Mouse (Mus musculus): ENCODE measurements around the gene Dcxr. TPM values are rescaled to one million over a fixed set of nuclear protein-coding genes. Genes with fewer than 3 reads are reported as not detected.

Gene Dcxr
- polyA plus RNA-seq, 1 experiment from 2014 or later = 13.7 TPM

- H3K4me3 ChIP-seq (ENCODE audit: low read depth, low read length) = no peak overlapping the region
- DNase-seq (ENCODE audit: low spot score) = no peak
- no peak overlapping the region for H3K27ac ChIP-seq (ENCODE audit: low read depth, low read length)
- peaks cover 37% of the 10 kb centered on the region for H3K36me3 ChIP-seq (ENCODE audit: control insufficient read depth, insufficient read depth, low read length)
- H3K9ac ChIP-seq (ENCODE audit: low read length) = no peak overlapping the region; the same call in 1 of the 2 replicates
- no peaks in the 10 kb centered on the region for H3K9me3 ChIP-seq (replicated peaks; ENCODE audit: control insufficient read depth, low read length)
- no peak overlapping the region for H3K4me2 ChIP-seq (ENCODE audit: low read length)
- ATAC-seq = no peak
- no peaks in the 10 kb centered on the region for H3K27me3 ChIP-seq (replicated peaks; ENCODE audit: control insufficient read depth, insufficient read depth, low read length)
- peaks cover 8% of the 10 kb centered on the region; the same call in 1 of the 2 replicates for H3K4me1 ChIP-seq (ENCODE audit: control insufficient read depth, insufficient read depth, low read length)
- 19% methylated on average over 8 of the region's 8 CpGs for WGBS
Measured at GRCm38 (mm10) chr11:120704486-120705325, 22.4 kb downstream of the Dcxr start.

DNA sequence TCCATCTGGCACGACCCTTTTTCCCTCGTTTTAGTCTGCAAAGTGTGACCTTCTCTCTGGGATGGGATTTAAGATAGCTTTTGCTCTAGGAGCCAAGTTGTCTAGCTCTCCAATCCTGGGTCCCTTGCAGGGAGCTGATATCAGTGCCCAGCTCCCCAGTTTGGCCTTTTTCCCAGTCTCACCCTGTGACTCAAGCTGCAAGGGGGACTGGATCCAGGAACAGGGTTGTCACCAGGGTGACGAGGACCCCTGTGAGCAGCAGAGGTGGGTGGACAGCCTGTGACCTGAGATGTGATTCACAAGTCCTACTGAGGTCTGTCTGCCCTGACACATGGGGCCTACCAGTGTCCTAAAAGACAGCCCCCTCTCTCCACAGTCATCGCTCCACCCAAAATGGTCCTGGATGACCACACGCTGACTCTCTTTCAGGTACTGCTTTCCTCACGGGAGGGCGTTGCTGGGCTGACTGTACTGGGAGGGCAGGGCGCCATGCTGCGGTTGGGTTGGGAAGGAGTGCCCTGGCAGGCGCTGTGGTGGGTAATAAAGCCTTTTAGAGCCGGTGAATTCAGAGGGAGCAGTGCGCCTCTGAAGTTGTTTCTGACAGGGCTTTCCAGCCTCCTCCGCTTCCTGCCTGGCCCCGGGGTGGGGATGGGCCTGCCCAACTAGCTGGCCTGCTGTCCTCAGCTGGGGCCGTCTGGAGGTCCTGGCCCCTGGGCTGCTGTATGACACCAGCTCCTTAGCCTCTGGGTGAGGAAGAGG lies 23.2 kb downstream of the Dcxr start:
- Histone ChIP-seq H3K27ac (ENCODE audit: low read depth, low read length) (no peak overlapping the region), H3K36me3 (ENCODE audit: control insufficient read depth, insufficient read depth, low read length) (peaks cover 38% of the 10 kb centered on the region), H3K4me2 (ENCODE audit: low read length) (no peak overlapping the region), H3K9ac (ENCODE audit: low read length) (no peak overlapping the region; the same call in 1 of the 2 replicates), H3K4me3 (ENCODE audit: low read depth, low read length) (no peak overlapping the region), H3K27me3 (replicated peaks; ENCODE audit: control insufficient read depth, insufficient read depth, low read length) (no peaks in the 10 kb centered on the region), H3K9me3 (replicated peaks; ENCODE audit: control insufficient read depth, low read length) (no peaks in the 10 kb centered on the region), H3K4me1 (ENCODE audit: control insufficient read depth, insufficient read depth, low read length) (peaks cover 8% of the 10 kb centered on the region; the same call in 1 of the 2 replicates)
- ATAC-seq (no peak), DNase-seq (ENCODE audit: low spot score) (no peak)
- WGBS = 43% methylated on average over 15 of the region's 15 CpGs

DNA sequence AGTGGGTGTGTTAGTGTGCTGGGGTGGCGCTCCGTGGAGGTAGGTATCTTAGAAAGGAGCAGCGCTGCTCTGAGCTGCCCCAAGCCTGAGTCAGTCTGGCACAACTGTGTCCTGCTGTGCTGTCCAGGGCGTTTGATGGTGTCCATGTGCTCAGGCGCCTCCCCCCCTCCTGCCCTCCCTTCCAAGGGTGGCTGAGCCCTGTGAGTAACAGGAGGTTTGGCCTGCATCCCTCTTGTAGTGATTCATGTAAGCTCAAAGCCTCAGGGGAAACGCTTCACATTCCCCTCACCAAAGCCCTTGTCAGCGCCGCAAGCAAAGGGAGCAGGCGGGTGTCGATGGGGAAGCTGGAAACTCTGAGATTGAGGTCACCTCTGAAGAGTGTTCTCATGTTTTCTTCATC lies 29.3 kb downstream of the Dcxr start:
- DNase-seq (ENCODE audit: low spot score) (no peak), ATAC-seq (no peak)
- H3K4me2 ChIP-seq (ENCODE audit: low read length) = no peak overlapping the region
- H3K4me1 ChIP-seq (ENCODE audit: control insufficient read depth, insufficient read depth, low read length) = no peaks in the 10 kb centered on the region
- no peaks in the 10 kb centered on the region for H3K9me3 ChIP-seq (replicated peaks; ENCODE audit: control insufficient read depth, low read length)
- no peaks in the 10 kb centered on the region for H3K27me3 ChIP-seq (replicated peaks; ENCODE audit: control insufficient read depth, insufficient read depth, low read length)
- H3K36me3 ChIP-seq (ENCODE audit: control insufficient read depth, insufficient read depth, low read length) = peaks cover 45% of the 10 kb centered on the region
- no peak overlapping the region for H3K27ac ChIP-seq (ENCODE audit: low read depth, low read length)
- no peak overlapping the region for H3K4me3 ChIP-seq (ENCODE audit: low read depth, low read length)
- WGBS = 67% methylated on average over 10 of the region's 10 CpGs
- no peak overlapping the region for H3K9ac ChIP-seq (ENCODE audit: low read length)

DNA sequence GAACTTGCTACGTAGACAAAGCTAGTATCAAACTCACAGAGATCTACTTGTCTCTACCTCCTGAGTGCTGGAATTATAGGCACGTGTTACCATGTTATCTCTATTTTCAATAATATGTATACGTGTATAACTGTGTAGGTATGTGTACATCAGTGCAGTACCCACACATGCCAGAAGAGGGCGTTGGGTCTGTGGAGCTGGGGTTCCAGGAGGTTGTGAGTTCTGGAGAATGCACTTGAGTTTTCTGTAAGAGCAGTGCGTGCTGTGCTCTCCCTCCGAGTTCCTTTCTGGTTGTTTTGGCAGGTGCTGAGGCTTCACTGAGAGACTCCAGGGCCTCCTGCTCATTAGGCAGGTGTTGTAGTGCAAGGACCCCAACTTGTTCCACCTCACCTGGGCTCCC lies 30.5 kb downstream of the Dcxr start:
- no peak overlapping the region for H3K4me2 ChIP-seq (ENCODE audit: low read length)
- DNase-seq (ENCODE audit: low spot score) (no peak), ATAC-seq (no peak)
- H3K9ac ChIP-seq (ENCODE audit: low read length) = no peak overlapping the region
- no peak overlapping the region for H3K27ac ChIP-seq (ENCODE audit: low read depth, low read length)
- WGBS = 90% methylated on average over 6 of the region's 6 CpGs
- no peaks in the 10 kb centered on the region for H3K27me3 ChIP-seq (replicated peaks; ENCODE audit: control insufficient read depth, insufficient read depth, low read length)
- peaks cover 36% of the 10 kb centered on the region for H3K36me3 ChIP-seq (ENCODE audit: control insufficient read depth, insufficient read depth, low read length)
- no peaks in the 10 kb centered on the region for H3K9me3 ChIP-seq (replicated peaks; ENCODE audit: control insufficient read depth, low read length)
- H3K4me1 ChIP-seq (ENCODE audit: control insufficient read depth, insufficient read depth, low read length) = no peaks in the 10 kb centered on the region
- no peak overlapping the region for H3K4me3 ChIP-seq (ENCODE audit: low read depth, low read length)

GRCm38 (mm10) chr11:120695641-120696040 lies 31.4 kb downstream of the Dcxr start:
- ATAC-seq = no peak
- Histone ChIP-seq H3K9ac (ENCODE audit: low read length) (no peak overlapping the region), H3K4me3 (ENCODE audit: low read depth, low read length) (no peak overlapping the region)

GRCm38 (mm10) chr11:120695184-120695583 lies 31.9 kb downstream of the Dcxr start:
- H3K4me3 ChIP-seq (ENCODE audit: low read depth, low read length) = no peak overlapping the region
- no peaks in the 10 kb centered on the region for H3K9me3 ChIP-seq (replicated peaks; ENCODE audit: control insufficient read depth, low read length)
- H3K27ac ChIP-seq (ENCODE audit: low read depth, low read length) = no peak overlapping the region
- H3K9ac ChIP-seq (ENCODE audit: low read length) = no peak overlapping the region
- peak; percentile 59 for DNase-seq (ENCODE audit: low spot score)
- H3K36me3 ChIP-seq (ENCODE audit: control insufficient read depth, insufficient read depth, low read length) = peaks cover 30% of the 10 kb centered on the region
- no peaks in the 10 kb centered on the region for H3K4me1 ChIP-seq (ENCODE audit: control insufficient read depth, insufficient read depth, low read length)
- H3K4me2 ChIP-seq (ENCODE audit: low read length) = no peak overlapping the region
- WGBS = 25% methylated on average over 4 of the region's 4 CpGs
- peak; percentile 68; the same call in 1 of the 2 replicates for ATAC-seq
- no peaks in the 10 kb centered on the region for H3K27me3 ChIP-seq (replicated peaks; ENCODE audit: control insufficient read depth, insufficient read depth, low read length)

More at GRCm38 (mm10) chr11:120695641-120696040, 31.4 kb downstream of the Dcxr start:
- peaks cover 30% of the 10 kb centered on the region for H3K36me3 ChIP-seq (ENCODE audit: control insufficient read depth, insufficient read depth, low read length)
- DNase-seq (ENCODE audit: low spot score) = peak; percentile 28
- no peaks in the 10 kb centered on the region for H3K27me3 ChIP-seq (replicated peaks; ENCODE audit: control insufficient read depth, insufficient read depth, low read length)
- H3K4me1 ChIP-seq (ENCODE audit: control insufficient read depth, insufficient read depth, low read length) = no peaks in the 10 kb centered on the region
- H3K27ac ChIP-seq (ENCODE audit: low read depth, low read length) = 0 out of 2 replicates have a peak overlapping the region, but pooled peaks have one; percentile 29
- WGBS = 45% methylated on average over 12 of the region's 12 CpGs
- H3K9me3 ChIP-seq (replicated peaks; ENCODE audit: control insufficient read depth, low read length) = no peaks in the 10 kb centered on the region
- no peak overlapping the region for H3K4me2 ChIP-seq (ENCODE audit: low read length)

- Histone ChIP-seq H3K4me1 (ENCODE audit: control insufficient read depth, insufficient read depth, low read length) (no peaks in the 10 kb centered on the region), H3K36me3 (ENCODE audit: control insufficient read depth, insufficient read depth, low read length) (peaks cover 35% of the 10 kb centered on the region), H3K9me3 (replicated peaks; ENCODE audit: control insufficient read depth, low read length) (no peaks in the 10 kb centered on the region), H3K27me3 (replicated peaks; ENCODE audit: control insufficient read depth, insufficient read depth, low read length) (no peaks in the 10 kb centered on the region), H3K27ac (ENCODE audit: low read depth, low read length) (no peak overlapping the region), H3K4me3 (ENCODE audit: low read depth, low read length) (no peak overlapping the region), H3K9ac (ENCODE audit: low read length) (no peak overlapping the region), H3K4me2 (ENCODE audit: low read length) (no peak overlapping the region)
- 66% methylated on average over 3 of the region's 3 CpGs for WGBS
- DNase-seq (ENCODE audit: low spot score) (no peak), ATAC-seq (no peak)
Measured at GRCm38 (mm10) chr11:120693461-120693860, 33.6 kb downstream of the Dcxr start.

DNA sequence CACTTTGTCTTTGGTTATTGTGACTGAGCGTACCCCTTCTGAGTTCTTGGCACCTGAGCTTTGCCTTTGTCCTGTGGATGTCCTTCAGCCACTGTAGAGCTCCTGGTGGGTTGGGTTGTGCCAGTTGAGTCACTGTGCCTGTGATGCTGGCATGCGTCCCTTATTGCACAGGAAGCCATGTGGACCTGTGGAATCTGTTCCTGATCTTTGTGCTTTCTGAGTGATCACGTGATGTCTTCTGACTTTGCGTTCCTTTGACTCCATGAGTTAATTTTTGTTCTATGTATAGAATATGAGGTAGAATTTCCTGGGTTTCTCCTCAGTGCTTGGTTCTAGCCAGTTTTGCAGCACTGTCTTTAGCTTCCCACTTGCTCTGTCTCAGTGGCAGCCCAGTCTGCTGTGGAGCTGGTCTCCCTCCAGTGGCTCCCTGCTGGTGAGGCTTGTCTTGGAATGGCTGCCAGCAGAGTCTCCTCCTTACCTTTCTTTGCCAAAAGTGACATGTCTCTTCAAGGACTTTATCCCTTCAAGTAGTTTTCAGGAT lies 34.5 kb downstream of the Dcxr start:
- Histone ChIP-seq H3K4me3 (ENCODE audit: low read depth, low read length) (no peak overlapping the region), H3K9me3 (replicated peaks; ENCODE audit: control insufficient read depth, low read length) (no peaks in the 10 kb centered on the region), H3K27me3 (replicated peaks; ENCODE audit: control insufficient read depth, insufficient read depth, low read length) (no peaks in the 10 kb centered on the region), H3K9ac (ENCODE audit: low read length) (no peak overlapping the region), H3K36me3 (ENCODE audit: control insufficient read depth, insufficient read depth, low read length) (peaks cover 44% of the 10 kb centered on the region), H3K4me1 (ENCODE audit: control insufficient read depth, insufficient read depth, low read length) (no peaks in the 10 kb centered on the region), H3K4me2 (ENCODE audit: low read length) (no peak overlapping the region), H3K27ac (ENCODE audit: low read depth, low read length) (no peak overlapping the region)
- no peak for ATAC-seq
- no peak for DNase-seq (ENCODE audit: low spot score)
- WGBS = 92% methylated on average over 4 of the region's 4 CpGs

Measured in forebrain, embryonic 14.5 days (tissue).